Mouse (Mus musculus): ENCODE results near the gene Morc2a. TPM values are rescaled to one million over a fixed set of nuclear protein-coding genes. Genes with fewer than 3 reads are reported as not detected.
"Not testable (repeated sequence)": the region's sequence is repeated elsewhere in the genome, so short reads cannot be mapped to it uniquely, and the experiment has no call there.

The Morc2a gene
- 6.9 and 8.6 TPM in 2 replicates for polyA plus RNA-seq (2015; fragmentation: Nextera tagmentation; extraction: Ambion mirVana)

- DNase-seq (peak; percentile 92), ATAC-seq (ENCODE audit: low read depth) (peak; percentile 95)
- peak within 1 kb of the TSS; percentile 96 for H3K4me3 ChIP-seq (replicated peaks)
- H3K4me2 ChIP-seq: peak within 1 kb of the TSS; percentile 97
- peak within 1 kb of the TSS; percentile 90 for H3K27ac ChIP-seq
- no peaks in the 10 kb centered on the region for H3K27me3 ChIP-seq
- 1% methylated on average over 81 of the region's 81 CpGs for WGBS (ENCODE audit: insufficient replicate concordance)
- H3K9ac ChIP-seq: peak within 1 kb of the TSS; percentile 99
- peaks cover 34% of the 10 kb centered on the region for H3K4me1 ChIP-seq (replicated peaks)
- H3K9me3 ChIP-seq (replicated peaks): no peaks in the 10 kb centered on the region
- peaks cover 29% of the 10 kb centered on the region for H3K36me3 ChIP-seq
Measured at GRCm38 (mm10) chr11:3648964-3649841, at the start of gene Morc2a. Gene Morc2a (plus strand): TSS chr11:3649191.

- H3K4me1 ChIP-seq (replicated peaks); H3K4me3 ChIP-seq (replicated peaks); H3K9ac ChIP-seq; H3K27me3 ChIP-seq; H3K27ac ChIP-seq; DNase-seq; ATAC-seq (ENCODE audit: low read depth); H3K9me3 ChIP-seq (replicated peaks); H3K36me3 ChIP-seq; H3K4me2 ChIP-seq: not testable (repeated sequence)
- WGBS (ENCODE audit: insufficient replicate concordance): 30% methylated on average over 1 of the region's 1 CpGs
Measured at GRCm38 (mm10) chr11:3601966-3602365, 47.0 kb upstream of the Morc2a start.

DNA sequence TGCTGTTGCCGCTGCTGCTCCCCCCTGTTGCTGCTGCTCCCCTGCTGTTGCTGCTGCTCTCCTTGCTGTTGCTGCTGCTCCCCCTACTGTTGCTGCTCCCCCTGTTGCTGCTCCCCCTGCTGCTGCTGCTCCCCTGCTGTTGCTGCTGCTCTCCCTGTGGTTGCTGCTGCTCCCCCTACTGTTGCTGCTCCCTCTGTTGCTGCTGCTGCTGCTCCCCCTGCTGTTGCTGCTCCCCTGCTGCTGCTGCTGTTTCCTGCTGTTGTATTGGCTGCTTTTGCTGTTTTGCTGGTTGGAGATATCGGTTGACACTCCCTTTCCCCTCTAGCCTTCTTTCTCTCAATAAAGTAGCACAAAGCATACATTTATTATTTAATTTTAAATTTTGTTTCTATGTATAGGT lies 46.3 kb upstream of the Morc2a start:
- WGBS (ENCODE audit: insufficient replicate concordance): 58% methylated on average over 2 of the region's 2 CpGs
- H3K36me3 ChIP-seq; H3K27ac ChIP-seq; H3K4me2 ChIP-seq; H3K9ac ChIP-seq; H3K4me1 ChIP-seq (replicated peaks); DNase-seq; H3K27me3 ChIP-seq; H3K9me3 ChIP-seq (replicated peaks); ATAC-seq (ENCODE audit: low read depth); H3K4me3 ChIP-seq (replicated peaks): not testable (repeated sequence)

DNA sequence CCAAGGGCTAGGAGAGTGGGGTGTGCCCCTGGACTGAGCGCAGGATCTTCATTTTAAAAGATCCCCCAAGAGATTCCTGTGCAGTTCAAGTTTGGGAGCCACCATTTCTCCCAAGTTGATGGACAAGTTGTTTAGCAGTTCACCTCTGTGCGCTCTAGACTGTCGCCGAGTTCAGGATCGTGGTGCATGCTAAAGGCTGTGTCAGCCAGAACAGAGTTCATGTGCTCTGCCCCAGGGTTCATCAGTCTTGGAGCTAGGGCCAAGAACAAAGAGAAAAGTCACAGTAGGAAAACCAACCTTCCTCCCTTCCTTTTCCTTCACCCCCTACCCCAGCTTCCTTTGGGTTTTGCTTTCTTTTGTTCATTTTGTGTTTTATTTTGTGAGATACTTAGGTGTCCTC lies 42.5 kb upstream of the Morc2a start:
- Histone ChIP-seq H3K27me3 (no peaks in the 10 kb centered on the region), H3K9me3 (replicated peaks) (no peaks in the 10 kb centered on the region), H3K9ac (no peak overlapping the region), H3K4me3 (replicated peaks) (no peak overlapping the region), H3K36me3 (no peaks in the 10 kb centered on the region), H3K4me1 (replicated peaks) (no peaks in the 10 kb centered on the region), H3K4me2 (no peak overlapping the region), H3K27ac (no peak overlapping the region)
- DNase-seq (no peak), ATAC-seq (ENCODE audit: low read depth) (no peak)
- 59% methylated on average over 5 of the region's 5 CpGs for WGBS (ENCODE audit: insufficient replicate concordance)

- no peaks in the 10 kb centered on the region for H3K36me3 ChIP-seq
- DNase-seq (no peak), ATAC-seq (ENCODE audit: low read depth) (no peak)
- H3K4me2 ChIP-seq: no peak overlapping the region
- no peaks in the 10 kb centered on the region for H3K27me3 ChIP-seq
- no peaks in the 10 kb centered on the region for H3K9me3 ChIP-seq (replicated peaks)
- no peak overlapping the region for H3K4me3 ChIP-seq (replicated peaks)
- H3K27ac ChIP-seq: no peak overlapping the region
- H3K9ac ChIP-seq: no peak overlapping the region
- WGBS (ENCODE audit: insufficient replicate concordance): 79% methylated on average over 4 of the region's 4 CpGs
- H3K4me1 ChIP-seq (replicated peaks): no peaks in the 10 kb centered on the region
Measured at GRCm38 (mm10) chr11:3615576-3615975, 33.4 kb upstream of the Morc2a start.

DNA sequence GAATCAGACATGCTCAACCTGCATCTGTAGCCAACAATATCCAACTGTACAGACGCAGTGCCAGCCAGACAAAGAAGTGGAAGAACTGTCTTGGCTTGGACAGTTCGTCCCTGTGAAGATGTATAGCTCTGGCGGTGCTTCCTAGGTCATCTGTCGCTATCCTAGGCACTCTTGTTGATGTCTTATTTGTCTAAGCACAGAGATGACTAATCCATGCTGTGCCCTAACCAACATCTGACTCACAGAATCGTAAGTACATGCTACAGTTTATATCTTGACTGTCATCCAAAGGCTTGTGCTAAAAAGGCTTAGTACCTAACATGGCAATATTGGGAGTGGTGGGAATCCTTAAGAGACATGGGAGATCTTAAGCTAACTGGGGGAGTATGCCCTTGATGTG lies 26.2 kb upstream of the Morc2a start:
- H3K27me3 ChIP-seq: no peaks in the 10 kb centered on the region
- no peaks in the 10 kb centered on the region for H3K9me3 ChIP-seq (replicated peaks)
- WGBS (ENCODE audit: insufficient replicate concordance): 61% methylated on average over 5 of the region's 5 CpGs
- no peaks in the 10 kb centered on the region for H3K4me1 ChIP-seq (replicated peaks)
- ATAC-seq (ENCODE audit: low read depth) (no peak), DNase-seq (no peak)
- no peak overlapping the region for H3K27ac ChIP-seq
- no peak overlapping the region for H3K9ac ChIP-seq
- H3K36me3 ChIP-seq: no peaks in the 10 kb centered on the region
- no peak overlapping the region for H3K4me3 ChIP-seq (replicated peaks)
- no peak overlapping the region for H3K4me2 ChIP-seq

GRCm38 (mm10) chr11:3624391-3625027 lies 24.5 kb upstream of the Morc2a start:
- no peaks in the 10 kb centered on the region for H3K4me1 ChIP-seq (replicated peaks)
- H3K9ac ChIP-seq: no peak overlapping the region
- DNase-seq: no peak
- H3K4me2 ChIP-seq: no peak overlapping the region
- peaks cover 15% of the 10 kb centered on the region for H3K27me3 ChIP-seq
- no peak overlapping the region for H3K27ac ChIP-seq
- H3K4me3 ChIP-seq (replicated peaks): no peak overlapping the region
- H3K36me3 ChIP-seq: no peaks in the 10 kb centered on the region
- no peaks in the 10 kb centered on the region for H3K9me3 ChIP-seq (replicated peaks)
- 69% methylated on average over 4 of the region's 4 CpGs for WGBS (ENCODE audit: insufficient replicate concordance)
- no peak for ATAC-seq (ENCODE audit: low read depth)

GRCm38 (mm10) chr11:3628999-3629491 lies 19.9 kb upstream of the Morc2a start:
- DNase-seq (no peak), ATAC-seq (ENCODE audit: low read depth) (no peak)
- Histone ChIP-seq H3K36me3 (no peaks in the 10 kb centered on the region), H3K27me3 (peaks cover 23% of the 10 kb centered on the region), H3K4me1 (replicated peaks) (no peaks in the 10 kb centered on the region), H3K9me3 (replicated peaks) (no peaks in the 10 kb centered on the region), H3K4me3 (replicated peaks) (peak overlapping the region; percentile 35), H3K4me2 (peak overlapping the region; percentile 63), H3K9ac (no peak overlapping the region), H3K27ac (no peak overlapping the region)
- WGBS (ENCODE audit: insufficient replicate concordance): 6% methylated on average over 32 of the region's 32 CpGs

DNA sequence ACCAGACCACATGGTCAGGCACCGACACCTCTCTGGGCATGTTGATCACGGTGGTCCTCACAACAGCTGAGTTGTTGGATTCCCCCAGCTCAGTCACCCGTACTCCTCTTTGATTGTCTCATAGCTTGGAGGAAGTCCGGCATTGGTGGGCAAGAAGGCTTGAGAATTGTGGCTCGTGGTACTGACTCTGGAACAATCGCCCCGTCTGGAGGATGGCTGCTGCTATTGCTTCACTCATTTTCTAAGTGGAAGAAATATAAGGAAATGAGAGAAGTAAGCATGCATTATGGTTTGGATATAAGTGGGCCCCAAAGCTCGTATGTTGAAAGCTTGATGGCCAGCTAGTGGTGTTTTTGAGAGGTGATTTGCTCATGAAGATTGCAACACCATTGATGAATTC lies 15.7 kb upstream of the Morc2a start:
- not testable (repeated sequence) for H3K36me3 ChIP-seq; ATAC-seq (ENCODE audit: low read depth); H3K9me3 ChIP-seq (replicated peaks); H3K27ac ChIP-seq; H3K9ac ChIP-seq; DNase-seq; H3K4me1 ChIP-seq (replicated peaks); H3K4me2 ChIP-seq; H3K4me3 ChIP-seq (replicated peaks)
- H3K27me3 ChIP-seq: peaks cover 20% of the 10 kb centered on the region
- WGBS (ENCODE audit: insufficient replicate concordance): 61% methylated on average over 8 of the region's 8 CpGs

DNA sequence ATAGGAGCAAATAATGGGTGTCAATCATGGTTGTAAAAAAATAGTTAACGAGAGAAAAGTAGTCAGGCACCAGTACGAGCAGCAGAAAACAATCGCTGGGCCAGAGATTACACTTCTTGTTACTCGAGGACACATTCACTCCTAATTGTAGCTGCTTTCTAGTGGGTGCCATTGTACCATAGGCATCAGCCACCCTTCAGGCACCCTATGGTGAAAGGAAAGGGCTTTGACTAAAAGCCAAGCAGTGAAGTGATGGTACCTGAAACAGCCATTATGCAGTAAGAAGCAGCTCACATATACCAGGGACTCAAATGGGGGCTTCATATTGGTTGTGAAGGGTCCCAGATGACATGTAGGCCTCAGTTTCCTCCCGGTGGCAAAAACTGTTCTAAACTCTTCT lies 1.3 kb upstream of the Morc2a start:
- no peak overlapping the region for H3K27ac ChIP-seq
- peaks cover 40% of the 10 kb centered on the region for H3K36me3 ChIP-seq

DNA sequence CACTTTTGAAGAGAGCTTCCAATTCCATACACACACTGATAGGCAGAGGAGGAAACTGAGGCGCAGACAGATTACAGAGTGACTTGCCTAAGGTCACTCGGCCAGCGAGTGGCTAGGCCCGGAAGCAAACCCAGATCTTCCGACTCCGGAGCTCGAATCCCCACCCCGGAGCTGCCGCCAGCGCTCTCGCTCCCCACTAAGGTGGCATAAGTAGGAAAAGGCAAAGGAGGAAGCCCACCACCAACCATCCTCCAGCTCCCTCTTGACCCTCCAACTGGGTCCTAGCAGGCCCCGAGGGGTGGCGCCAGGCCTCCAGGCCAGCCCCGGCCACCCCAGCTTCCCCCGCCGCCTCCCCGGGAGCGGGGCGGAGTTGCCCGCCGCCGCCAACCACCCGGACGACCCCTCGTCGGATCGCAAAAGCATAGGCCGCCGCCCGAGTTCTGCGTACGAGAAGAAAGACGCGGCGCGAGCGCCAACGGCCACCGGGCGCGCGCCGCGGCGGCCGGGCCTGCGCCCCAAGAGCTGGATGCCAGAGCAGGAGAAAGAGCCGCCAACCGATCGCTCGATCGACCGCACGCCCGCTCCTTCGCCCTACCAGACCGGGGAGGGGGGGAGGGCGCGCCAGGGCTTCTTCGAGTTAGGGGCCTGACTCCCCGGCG lies 557 bp upstream of the Morc2a start:
- H3K36me3 ChIP-seq: peaks cover 33% of the 10 kb centered on the region
- DNase-seq: peak; percentile 32

More for the DNA sequence above, 1.3 kb upstream of the Morc2a start:
- 78% methylated on average over 5 of the region's 5 CpGs for WGBS (ENCODE audit: insufficient replicate concordance)
- no peaks in the 10 kb centered on the region; the same call in 1 of the 2 replicates for H3K9me3 ChIP-seq (replicated peaks)
- peak overlapping the region; percentile 99 for H3K9ac ChIP-seq
- ATAC-seq (ENCODE audit: low read depth): no peak
- peak overlapping the region; percentile 88 for H3K4me2 ChIP-seq
- peaks cover 34% of the 10 kb centered on the region for H3K4me1 ChIP-seq (replicated peaks)
- no peak for DNase-seq
- no peaks in the 10 kb centered on the region for H3K27me3 ChIP-seq
- peak overlapping the region; percentile 96 for H3K4me3 ChIP-seq (replicated peaks)

More for the DNA sequence above, 557 bp upstream of the Morc2a start:
- peak; percentile 54 for ATAC-seq (ENCODE audit: low read depth)
- Histone ChIP-seq H3K9ac (peak overlapping the region; percentile 99), H3K9me3 (replicated peaks) (no peaks in the 10 kb centered on the region), H3K4me3 (replicated peaks) (peak overlapping the region; percentile 96), H3K4me2 (peak overlapping the region; percentile 88), H3K4me1 (replicated peaks) (peaks cover 34% of the 10 kb centered on the region), H3K27ac (peak overlapping the region; percentile 88), H3K27me3 (no peaks in the 10 kb centered on the region)
- WGBS (ENCODE audit: insufficient replicate concordance): under 1% methylated on average over 51 of the region's 62 CpGs

Data from liver, embryonic 13.5 days (tissue).